Mouse (Mus musculus) 3T3-L1 (cell line): ENCODE measurements around the gene Pax3.
A peak's percentile ranks its signal among the peaks of the same experiment; 100 is the strongest.

Experiments
- DNase-seq: peaks from one replicate; pipeline ENCODE4 v3.0.0-alpha.2; 2015; ENCODE audit warnings: low read depth, low spot score

Gene Pax3

DNA sequence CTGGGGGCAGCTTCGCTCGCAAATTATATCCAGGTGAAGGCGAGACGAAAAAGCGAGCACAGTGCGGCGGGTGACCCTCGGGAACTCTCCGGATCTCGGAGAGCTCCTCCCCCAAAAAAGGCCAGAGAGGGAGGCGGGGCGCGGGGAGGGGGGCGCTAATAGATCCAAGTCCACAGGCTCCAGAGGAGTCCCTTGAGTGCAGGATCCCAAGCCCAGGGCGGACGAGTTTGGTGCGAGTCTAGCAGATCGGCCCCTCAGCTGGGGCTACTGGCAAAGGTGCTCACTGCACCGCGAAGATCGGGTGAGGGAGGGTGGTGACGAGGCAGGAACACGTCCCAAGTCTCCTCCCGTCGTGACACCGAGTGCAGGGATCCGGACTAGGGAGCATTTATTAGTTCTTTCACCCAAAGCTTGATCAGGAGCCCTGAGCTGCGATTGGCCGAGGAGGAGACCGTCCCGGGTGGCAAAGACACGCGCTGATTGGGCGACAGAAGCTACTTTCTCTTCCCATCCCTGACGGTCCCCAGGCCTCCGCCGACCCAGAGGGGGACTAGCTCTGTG, at the start of gene Pax3:
TSS of gene Pax3 (minus strand) at position 384 of the 561 bp plus-strand sequence.
- peak; percentile 80 for DNase-seq

DNA sequence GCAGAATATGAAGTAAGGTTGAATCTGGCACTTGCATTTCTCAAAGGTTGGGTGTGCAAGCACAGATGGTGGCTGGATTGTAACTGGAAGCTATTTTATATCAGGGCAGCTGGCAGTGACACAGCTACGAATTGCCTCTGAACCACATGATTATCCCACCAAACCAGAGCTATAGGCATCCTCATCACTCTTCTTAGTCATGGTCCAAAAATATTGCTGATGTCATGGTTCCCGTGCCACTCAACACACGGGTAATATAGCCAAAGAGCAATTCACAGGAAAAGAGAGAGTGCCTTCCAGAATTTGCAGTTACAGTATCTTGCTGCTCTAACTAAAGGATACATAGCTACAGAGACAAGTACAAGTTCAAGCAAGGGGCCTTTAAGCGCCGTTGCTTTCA, 37.4 kb upstream of the Pax3 start:
- peak; percentile 62 for DNase-seq

- DNase-seq: no peak
Measured at GRCm38 (mm10) chr1:78231901-78232546, 35.1 kb upstream of the Pax3 start.

- no peak for DNase-seq
Measured at GRCm38 (mm10) chr1:78229801-78230200, 32.9 kb upstream of the Pax3 start.

GRCm38 (mm10) chr1:78228771-78229170, 31.8 kb upstream of the Pax3 start:
- no peak for DNase-seq

- DNase-seq: no peak
Measured at GRCm38 (mm10) chr1:78218057-78218780, 21.3 kb upstream of the Pax3 start.

DNA sequence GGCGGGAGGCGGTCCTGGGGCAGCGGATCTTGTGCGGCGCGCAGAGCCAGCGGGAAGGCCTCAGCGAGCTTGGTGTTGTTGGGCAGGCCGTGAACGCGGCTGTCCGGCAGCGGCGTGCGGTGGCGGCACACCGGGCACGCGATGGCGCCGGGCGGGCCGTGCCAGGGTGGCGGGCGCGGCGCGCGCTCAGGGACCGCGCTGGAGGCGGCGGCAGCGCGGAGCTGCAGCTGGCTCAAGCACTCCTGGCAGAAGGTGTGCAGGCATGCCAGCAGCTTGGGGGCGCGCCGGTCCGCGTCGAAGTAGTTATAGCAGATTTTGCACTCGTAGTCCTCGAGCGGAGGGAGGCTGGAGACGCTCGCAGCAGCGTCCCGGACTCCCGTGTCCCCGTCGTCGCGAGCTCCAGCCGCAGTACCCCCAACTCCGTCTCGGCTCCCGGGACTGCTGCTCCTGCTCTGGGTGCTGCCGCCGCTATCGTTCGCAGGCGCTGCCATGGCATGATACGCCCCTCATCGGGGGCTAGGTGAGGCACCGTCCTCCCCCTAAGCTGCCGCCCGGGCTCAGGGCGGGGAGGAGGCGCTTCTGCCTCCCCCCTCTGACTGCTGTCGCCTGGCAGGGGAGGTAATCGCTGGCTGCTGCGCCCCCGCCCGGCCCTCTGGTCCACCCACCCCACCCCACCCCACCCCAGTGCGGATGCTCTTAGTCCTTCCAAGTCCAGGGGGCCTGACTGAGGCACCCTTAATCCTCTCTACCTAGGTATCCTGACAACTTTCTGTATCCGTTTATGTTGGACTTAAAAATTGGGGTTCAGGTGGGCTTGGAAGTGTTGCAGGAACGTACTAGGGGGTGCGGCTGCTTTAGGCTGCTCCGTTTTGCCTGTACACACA, 20.5 kb upstream of the Pax3 start:
- DNase-seq: no peak

GRCm38 (mm10) chr1:78216509-78217141, 19.7 kb upstream of the Pax3 start:
- no peak for DNase-seq

- DNase-seq: peak; percentile 72
Measured at GRCm38 (mm10) chr1:78215749-78216508, 19.0 kb upstream of the Pax3 start.

DNA sequence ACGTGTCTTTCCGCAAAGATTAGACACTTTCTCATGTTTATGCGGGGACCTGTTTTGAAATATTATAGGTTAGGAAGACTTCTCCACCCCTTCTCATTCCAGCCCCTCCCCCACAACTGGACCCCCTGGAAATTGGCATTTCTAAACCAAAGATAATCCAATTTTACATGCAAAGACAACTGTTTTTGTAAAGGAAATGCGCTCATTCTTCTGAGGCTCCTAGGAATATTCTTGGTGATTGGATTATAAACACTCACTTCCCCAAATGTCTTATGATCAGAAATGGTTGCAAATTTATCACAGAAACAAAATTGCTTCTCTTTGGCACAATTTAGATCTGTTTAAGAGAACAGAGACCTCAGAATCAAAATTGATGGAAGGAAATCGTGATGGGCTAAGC, 14.1 kb upstream of the Pax3 start:
- DNase-seq: no peak

DNA sequence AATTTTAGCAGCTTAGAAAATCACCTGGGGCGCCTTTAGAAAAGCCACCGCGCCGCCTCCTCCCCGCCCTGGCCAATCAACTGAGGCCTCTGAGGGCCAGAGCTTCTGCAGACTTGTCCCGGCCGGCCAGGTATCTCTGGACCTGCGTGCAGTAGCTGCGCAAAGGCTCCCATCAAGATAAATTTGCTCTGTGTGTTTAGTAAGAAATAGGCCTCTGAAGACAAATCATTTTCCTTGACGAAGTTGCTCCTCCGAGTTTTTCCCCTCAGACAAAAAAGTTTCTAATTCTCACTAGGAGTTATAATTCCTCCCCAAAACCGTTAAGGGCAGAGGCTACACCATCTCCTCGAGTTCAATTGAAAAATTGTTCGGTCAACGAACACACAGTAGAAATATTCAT, 13.6 kb upstream of the Pax3 start:
- DNase-seq: no peak

GRCm38 (mm10) chr1:78208281-78208814, 11.4 kb upstream of the Pax3 start:
- DNase-seq: no peak

DNA sequence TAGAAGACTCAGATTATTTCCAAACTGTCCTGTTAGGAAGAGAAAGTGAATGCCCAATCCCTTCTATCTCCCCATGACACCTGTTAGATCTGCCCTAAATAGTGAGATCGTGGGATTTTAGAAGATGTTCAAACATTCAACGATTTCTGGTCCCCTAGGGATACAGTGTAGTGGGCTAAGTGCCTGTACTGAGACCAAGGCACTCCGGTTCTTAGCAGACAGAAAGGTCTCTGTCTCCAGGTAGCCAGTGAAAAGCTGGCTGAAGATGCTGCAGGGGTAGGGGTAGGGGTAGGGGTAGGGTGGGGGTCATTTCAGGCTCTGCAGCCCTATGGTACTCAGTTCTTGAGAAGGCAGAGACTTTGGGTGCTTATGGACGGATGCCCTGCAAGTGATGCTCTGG, 7.4 kb upstream of the Pax3 start:
- no peak for DNase-seq

DNA sequence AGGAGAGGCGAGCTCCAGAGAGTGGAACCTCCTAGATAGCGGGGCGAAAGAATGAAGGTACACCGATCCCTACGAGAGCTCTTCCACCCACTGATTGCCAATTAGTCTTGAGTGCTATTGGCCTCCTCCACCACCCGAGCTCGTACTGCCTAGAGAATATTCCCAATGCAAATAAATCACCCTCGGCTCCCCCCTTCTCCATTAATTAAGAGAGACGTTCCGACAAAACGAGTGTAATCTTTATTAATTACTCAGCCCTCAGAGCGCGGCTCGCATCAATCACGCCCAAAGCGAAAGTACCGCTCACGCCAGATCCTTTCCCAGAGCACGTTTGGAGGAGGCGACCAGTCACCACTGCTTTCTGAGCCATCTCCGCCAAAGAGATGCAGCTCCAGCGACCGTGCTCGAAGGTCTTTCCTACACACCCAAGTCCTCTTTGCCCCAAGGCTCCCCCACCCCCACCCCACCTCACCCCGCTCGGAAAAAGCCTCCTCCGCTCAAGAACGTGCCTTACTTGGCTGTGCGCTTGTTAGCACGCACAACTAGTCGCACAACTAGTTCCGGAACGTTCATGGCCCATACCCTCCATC, 6.8 kb upstream of the Pax3 start:
- peak; percentile 19 for DNase-seq

GRCm38 (mm10) chr1:78203086-78203614, 6.2 kb upstream of the Pax3 start:
- no peak for DNase-seq

GRCm38 (mm10) chr1:78202466-78203085, 5.6 kb upstream of the Pax3 start:
- DNase-seq: no peak

GRCm38 (mm10) chr1:78201251-78202010, 4.5 kb upstream of the Pax3 start:
- DNase-seq: no peak

DNA sequence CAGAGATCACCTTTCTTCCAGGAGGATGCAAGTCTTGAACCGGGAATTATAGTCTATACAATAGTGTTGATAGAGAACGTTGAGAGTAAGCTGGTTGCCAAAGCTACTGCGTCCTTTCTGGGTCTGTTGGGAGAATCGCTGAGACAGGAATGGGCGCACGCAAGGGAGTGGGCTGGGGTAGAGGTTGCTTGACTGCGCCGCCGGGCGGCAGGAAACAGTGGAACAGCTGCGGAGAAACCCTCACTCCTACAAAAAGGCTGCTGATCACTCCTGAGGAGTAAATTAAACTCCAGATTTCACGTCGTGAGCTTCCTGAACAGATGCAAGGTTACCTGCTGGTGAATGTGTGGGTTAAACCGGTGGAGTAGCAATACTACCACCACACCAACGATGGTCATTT, 3.3 kb upstream of the Pax3 start:
- no peak for DNase-seq

DNA sequence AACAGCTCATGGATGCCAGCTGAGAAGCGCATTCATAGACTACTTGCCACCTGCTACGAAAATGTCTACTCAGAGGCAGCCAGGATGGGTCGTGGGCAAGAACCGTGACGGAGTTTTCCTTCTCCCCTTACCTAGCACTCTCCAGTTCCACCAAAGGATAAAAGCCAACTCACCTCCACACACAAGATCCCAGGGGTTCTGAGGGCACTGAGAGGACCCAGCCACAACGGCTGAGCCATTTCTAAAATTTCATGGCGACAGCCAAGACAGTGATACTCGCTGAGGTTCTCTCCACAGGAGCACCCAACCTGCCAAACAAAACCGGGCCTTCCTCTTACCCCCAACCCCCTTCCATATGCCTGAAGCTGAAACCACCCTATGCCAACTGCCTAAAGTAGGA, 2.3 kb upstream of the Pax3 start:
- DNase-seq: no peak
